Mouse (Mus musculus): ENCODE measurements around the gene Clec16a.

Gene Clec16a

DNA sequence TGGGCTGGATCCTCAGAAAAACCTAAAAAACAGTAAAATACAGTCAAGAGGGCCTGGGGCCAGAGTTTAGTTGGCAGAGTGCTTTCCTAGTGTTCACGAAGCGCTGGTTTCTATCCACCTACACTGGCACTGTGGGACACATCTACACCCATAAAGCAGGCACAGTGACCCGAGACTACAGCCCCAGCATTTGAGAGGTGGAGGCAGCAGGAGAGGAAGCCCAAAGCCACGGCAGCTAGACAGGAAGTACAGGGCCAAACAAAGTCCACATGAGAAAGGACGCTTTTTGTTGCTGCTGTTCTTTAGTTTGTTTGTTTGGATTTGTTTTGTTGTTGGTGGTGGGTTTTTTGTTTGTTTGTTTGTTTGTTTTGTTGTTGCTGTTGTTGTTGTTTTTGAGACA is 8.8 kb upstream of the Clec16a start:
- no peak for DNase-seq (ENCODE audit: low spot score)

DNA sequence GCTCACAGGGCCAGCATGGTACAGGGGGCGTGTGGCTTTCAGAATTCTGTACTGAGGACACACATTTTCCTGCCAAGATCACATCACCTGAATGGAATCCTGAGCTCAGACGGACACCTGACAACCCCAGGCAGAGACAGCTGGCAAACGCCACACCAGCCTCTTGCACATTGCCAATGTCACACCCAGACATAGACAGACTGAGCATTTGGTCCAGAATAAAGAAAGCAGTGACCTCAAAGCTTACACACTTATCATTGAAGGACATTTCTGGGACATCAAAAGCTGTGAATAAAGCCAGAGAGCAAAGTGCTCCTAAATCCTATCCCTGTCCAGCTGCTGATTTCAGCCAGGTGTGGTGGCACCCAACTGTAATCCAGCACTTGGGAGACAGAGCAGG is 8.2 kb upstream of the Clec16a start:
- no peak for DNase-seq (ENCODE audit: low spot score)

DNA sequence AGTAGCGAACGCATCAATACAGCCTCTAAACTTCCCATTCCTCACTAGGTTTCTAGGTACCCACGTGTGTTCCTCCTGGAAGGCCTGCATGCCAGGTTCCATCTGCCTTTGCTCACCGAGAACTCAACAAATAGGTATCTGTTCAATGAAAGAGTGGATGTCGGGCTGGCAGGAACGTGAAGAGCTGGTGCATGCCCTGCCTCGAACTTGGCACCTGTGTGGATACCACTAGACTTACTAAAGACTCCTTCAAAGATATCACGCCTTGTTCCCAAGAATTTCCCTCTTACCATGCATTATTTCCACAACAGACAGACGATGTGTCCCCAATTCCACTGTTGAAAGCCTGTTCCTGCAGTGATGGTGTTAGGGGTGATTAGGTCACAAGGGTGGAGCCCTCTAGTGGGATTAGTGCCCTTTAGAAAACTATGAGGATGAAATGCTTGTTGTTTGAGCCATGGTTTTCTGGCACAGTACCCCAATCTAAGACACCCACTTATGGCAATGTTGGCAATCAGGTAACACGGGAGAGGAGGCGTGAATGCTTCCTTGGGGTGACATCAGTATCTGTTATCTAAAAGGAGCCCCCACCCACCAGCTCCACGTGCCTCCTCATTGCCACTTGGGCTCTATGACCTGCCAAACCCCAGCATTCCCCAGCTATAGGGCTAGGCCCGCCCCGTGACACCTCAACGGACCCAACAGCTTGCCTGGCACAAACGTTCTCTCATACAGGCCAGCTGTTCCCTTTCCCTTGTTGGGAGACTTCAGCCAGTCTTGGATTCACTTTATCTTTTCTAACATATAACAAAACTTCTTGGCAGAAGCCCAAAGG is 4.2 kb upstream of the Clec16a start:
- DNase-seq (ENCODE audit: low spot score) = no peak

DNA sequence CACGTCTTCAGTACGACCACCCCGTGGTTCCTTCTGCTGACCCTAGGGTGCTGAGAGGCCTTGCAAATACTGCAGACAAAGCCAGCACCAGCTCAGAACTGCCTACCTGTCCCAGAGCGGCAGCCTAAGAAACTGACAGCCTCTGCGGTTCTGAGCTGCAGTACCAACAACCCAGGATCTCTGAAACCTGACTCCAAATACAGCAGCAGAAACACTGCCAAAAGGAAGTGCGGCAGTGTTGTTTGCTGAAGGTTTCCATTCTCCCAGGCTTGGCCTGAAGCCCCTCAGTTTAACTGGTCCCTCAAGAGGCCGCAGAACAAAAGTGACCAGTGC is 3.6 kb upstream of the Clec16a start:
- DNase-seq (ENCODE audit: low spot score) = no peak

DNA sequence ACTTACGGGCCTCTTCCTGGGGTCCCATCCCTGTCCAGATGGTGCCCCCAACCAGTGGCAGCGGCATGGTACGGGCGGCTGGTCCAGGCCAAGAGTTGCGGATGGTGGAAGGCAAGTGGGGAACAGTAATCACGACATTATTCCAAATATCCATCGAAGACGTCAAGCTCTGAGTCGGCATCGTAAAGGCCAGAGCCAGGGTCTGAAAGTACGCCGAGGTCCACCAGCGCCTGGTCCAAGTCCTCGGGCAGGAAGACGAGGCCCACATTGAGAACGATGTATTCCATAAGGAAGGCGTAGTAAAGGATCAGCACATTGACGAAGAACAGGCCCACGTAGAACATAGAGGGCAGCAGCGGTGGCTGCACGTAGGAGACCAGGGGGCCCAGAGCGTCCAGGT is 2.9 kb upstream of the Clec16a start:
- peak; percentile 13 for DNase-seq (ENCODE audit: low spot score)

DNA sequence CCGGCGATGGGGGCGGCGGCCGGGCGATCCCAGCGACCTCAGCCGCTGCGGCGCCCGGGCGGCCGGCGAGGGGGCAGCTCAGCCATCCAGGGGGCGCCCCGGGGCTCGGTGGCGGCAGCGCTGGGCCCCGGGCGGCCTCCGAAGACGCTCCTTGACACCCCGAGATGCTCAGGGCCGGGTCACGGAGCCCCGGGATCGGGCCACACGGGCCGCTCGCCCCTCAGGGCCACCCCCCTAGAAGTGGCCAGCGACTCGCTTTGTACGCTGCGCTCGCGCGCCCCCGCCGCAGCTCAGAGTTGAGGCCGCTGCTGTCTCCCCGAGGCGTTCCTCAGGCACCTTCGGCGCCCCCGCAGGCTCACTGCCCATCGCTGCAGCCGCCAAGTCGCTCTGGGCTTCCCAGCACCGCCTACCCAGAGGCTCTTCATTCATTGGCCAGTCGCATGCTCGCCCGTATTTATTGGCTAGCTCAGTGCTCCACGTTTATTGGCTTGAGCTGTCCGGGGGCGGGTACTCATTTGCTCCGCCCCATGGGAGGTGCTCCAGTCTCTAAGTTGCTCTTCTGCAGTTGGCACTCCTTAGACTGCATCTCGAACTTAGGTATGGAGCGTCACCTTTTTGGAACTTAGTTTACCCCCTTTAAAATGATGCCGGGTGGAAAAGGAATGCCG is 2.3 kb upstream of the Clec16a start, which contains the start of gene Dexi:
Gene Dexi (minus strand): TSS at position 357 of the 668 bp plus-strand sequence.
- DNase-seq (ENCODE audit: low spot score) = peak; percentile 85

DNA sequence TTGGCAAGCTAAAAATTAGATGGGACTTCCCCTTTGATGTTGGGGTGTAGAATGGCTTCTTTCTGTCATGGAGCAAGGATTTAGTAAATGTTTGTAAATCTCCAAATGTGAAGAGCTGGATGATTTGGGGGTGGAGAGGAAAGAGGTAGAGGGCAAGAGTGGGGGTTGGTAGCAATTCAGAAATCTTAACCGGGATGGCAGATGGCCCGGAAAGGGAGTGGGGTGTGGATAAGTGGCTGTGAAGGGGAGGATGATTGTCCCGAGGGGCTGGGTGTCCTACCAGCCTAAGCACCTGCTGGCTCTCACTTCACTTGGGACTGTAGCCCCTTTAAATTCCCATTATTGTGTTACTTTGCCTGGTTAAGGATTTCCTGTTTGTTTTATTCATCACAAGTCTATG is 1.7 kb downstream of the Clec16a start:
- no peak for DNase-seq (ENCODE audit: low spot score)

DNA sequence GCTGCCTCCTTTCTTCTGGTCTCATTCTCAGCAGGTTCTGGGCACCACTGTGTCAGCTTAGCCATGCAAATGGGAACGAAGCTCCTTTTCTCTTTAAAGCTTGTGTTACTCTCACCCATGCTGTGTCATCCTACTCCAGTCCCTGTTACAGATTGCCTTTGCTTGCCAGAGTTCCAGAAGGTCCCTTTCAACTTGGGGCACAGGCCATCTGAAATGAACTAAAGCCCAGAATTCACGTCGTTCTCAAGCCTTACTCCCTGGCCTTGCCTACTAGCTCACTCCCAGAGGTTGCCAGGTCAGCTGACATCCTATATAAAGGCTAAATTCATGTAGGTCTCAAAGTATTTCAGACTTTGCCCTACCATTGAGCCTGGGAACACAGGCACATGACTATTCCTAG is 3.8 kb downstream of the Clec16a start:
- DNase-seq (ENCODE audit: low spot score) = no peak

DNA sequence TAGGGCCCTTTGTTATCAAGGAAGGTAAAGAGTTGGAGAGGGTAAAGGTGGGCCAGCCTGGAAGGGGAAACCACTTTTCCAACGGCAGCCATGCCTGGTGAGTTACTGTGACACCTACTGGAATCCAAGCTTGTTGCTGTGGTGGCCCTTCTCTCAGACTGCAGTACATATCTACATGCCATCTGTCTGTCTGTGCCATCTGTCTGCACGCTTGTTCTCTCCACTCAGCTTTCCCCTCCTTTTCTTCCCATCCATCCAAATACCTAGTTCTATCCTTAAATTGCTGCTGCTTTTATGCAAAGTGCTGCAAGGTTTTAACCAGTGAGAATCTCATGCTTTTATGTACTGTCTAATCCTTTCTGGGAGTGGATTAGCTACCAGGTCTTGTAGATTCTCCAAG is 4.5 kb downstream of the Clec16a start:
- DNase-seq (ENCODE audit: low spot score) = no peak

DNA sequence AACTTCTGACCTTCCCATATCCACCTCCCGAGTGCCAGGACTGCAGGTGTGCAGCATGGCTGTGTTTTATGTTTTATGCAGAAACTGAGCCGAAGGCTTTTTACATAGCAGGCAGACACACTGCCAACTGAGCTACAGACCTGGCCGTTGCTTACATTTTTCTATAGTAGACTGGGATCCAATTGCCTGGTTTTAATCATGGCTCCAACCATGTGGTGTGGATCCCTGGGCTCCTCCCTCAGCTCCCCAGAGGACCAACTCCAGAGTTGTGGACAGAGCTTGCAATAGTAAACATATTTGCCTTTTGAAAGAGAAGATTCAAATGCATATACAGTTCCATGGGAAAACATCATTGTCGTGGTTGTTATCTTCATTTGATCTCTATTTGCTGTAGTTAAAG is 6.5 kb downstream of the Clec16a start:
- DNase-seq (ENCODE audit: low spot score) = no peak

DNA sequence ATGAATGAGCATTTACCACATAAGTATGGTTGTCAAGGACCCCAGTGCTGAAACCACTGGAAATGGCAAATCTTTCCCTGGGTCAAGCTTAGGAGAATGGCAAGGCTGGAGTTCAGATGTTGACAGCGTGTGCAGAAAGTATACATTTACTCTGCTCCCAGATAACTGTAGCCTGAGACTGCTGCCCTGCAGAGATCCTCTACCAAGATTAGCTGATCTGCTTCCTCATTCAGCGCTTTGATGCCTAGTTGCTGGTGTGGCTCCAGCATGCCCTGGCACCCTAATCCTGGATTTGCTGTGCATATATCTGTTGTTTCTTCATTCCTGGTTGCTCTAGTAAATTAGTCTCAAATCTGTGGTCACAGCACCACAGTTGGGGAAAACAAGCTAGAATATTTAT is 8.7 kb downstream of the Clec16a start:
- DNase-seq (ENCODE audit: low spot score) = no peak

DNA sequence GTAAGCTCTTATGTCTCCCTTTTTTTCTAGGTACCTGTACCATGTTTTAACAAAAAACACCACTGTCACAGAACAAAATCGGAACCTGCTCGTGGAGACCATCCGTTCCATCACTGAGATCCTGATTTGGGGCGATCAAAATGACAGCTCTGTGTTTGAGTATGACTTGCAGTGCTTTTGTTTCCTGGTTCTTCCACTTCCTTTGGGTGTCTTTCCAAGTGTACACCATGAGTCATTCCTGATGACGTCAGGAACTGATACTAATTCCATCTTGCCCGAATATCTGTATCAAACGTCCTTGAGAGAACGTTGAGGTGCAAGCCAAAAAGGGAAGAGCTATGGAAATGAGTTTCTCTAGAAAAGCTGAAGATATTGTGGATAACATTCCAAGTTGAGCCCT is 14.9 kb downstream of the Clec16a start:
- no peak for DNase-seq (ENCODE audit: low spot score)

DNA sequence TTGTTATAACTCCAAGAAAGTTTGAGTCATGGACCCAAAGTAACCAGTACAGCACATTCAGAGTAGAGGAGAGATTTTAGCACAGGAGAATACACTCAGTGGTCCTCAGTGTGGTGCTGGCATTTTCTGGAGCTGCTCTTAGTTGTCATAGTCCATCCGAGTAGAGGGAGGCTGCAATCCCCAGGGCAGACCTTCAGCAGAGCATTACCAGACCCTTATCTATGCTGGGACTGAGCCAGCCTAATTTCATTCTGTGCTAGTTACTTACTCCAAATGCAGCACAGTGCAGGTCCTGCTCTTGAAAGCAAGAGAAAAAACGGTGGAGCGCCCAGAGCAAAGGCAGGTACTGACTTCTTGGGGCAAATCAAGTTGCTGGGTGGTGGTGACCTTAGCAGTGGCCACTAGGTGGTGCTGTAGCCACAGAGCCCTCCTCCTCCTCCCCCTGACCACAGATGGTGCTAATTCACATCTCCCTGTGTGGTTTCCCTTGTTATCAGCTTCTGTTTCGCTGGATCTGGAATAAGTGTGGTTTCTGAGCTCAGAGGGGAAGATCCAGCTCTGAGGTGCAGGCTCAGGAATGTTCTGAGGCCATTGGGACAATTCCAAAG is 20.2 kb downstream of the Clec16a start:
- peak; percentile 42 for DNase-seq (ENCODE audit: low spot score)

DNA sequence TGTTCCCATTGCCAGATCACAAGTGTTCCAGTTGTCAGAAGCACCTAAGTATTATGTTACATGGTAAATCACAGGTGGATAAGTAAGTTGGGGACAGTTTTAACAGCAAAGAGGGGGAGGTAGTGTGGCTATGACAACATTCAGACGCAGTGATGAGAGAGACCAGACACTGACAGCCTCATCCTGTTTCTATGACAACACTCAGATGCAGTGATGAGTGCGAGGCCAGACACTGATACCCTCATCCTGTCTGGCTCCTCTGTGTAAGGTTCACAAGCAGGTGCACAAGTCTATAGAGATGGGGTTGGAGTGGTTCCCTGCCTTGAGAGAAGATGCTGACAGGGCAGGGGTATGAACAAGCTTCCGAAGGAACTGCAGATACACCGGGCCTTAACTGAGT is 22.0 kb downstream of the Clec16a start:
- DNase-seq (ENCODE audit: low spot score) = no peak

DNA sequence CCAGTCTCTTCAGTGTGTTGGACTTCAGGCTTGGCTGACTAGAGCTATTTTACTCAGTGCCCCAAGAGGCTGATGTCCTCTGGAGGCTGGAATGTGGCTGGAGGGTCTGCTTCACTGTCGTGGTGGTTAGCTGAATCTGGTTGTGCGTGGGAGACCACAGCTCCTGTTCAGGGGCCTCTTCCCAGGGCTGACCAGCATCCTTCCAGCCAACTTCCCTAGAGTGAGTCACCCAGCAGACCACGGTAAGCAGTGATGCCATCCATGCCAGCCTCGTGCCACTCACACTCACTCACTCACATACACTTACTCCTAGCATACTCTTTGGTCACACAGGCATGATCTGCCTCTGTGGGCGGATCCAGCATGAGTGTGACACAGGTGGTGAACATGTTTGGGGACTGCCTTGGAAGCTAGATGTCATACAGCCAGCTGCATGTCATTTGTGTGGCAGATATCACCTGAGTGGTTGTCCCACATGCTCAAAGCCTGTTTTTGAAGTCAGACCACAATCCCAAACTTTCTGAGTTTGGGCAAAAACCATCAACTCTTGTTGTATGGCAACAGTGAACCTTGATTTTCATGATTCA is 24.8 kb downstream of the Clec16a start:
- DNase-seq (ENCODE audit: low spot score) = no peak

DNA sequence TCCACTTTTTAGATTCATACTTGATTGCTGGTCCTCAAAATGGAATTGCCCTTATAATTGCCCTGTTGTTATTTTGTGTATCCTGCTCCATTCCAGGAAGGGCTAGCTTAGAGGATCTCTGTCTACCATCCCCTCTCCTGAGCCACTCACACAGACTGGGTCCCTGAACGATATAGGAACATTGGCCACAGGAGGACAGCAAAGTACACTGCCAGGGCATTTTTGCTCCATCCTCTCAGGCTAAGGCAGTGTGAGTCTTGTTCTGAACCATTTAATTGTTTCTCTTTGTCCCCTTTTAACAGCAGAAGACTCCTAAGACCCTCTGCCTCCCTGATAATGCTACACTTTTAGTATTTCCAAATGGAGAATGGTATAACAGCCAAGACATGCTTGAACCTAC is 25.6 kb downstream of the Clec16a start:
- DNase-seq (ENCODE audit: low spot score) = peak; percentile 17

DNA sequence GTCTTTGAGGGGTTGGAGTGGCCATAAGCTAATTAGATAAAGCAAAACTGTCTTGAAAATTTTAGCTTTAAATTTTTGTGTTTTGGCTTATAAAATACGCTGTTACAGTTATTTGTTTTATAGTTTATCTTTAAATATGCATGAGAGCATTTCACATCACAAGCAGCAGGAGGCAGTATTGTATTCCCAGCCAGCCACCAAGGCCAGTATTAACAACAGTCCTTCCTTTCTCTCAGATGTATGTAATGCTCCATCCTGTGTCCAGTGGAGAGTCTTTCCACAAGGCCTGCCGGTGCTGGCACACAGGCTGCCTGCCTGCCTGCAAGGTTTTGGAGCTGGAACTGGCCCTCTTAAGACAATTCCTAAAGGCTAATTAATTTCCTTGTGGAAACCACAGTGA is 26.7 kb downstream of the Clec16a start:
- no peak for DNase-seq (ENCODE audit: low spot score)

DNA sequence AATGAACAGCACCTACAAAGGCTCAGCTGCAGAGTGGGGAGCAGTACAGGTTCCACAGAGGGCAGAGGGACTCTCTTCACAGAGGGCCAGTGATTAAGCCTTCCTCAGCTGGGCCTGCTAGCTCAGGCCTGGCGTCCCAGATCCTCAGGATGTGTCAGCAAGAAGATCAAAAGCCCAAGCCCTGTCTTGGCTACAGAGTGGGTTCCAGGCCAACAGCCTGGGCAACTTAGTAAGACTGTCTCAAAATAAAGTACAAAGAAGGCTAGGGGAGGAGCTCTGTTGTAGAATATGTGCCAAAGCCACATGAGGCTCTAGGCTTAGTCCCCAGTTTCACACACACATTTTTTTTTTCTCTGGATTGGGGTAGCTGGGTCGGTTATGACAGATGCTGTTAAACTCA is 29.8 kb downstream of the Clec16a start:
- no peak for DNase-seq (ENCODE audit: low spot score)

DNA sequence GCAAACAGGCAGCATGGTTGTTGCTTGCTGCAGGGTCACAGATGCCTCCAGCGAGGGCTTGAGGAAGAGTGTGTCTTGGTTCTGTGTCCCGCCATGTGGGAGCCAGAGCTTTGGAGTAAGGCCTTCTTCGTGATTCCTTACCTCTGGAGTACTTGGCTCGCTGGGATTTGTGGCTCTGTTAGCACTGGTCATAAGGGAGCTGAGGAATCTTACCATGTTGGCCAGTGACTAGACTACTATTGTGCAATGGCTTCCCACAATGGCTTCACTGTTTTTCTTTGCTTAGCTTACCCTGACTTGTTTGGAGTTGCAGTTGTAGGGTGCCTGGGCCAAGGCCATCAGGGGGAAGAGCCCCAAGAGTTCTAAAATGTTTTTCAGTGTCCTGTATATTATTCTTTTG is 30.8 kb downstream of the Clec16a start:
- no peak for DNase-seq (ENCODE audit: low spot score)

DNA sequence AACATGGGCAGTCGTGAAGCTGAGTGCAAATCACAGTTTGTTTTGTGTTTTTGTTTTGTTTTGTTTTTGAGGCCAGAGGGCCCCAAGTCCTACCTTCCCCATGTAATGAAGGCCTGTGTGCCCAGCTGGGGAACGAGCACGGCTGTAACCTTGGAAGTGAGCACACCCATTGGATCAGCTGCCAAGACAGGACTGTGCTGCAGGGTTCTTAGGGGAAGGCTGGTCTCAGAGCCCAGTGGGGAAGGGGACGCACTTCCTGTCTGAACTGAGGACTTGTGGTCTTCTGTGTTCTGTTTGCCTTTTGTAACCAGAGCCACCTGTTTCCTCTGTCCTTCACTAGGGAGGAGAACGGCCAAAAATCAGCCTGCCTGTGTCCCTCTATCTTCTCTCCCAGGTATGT is 32.4 kb downstream of the Clec16a start:
- DNase-seq (ENCODE audit: low spot score) = no peak

DNA sequence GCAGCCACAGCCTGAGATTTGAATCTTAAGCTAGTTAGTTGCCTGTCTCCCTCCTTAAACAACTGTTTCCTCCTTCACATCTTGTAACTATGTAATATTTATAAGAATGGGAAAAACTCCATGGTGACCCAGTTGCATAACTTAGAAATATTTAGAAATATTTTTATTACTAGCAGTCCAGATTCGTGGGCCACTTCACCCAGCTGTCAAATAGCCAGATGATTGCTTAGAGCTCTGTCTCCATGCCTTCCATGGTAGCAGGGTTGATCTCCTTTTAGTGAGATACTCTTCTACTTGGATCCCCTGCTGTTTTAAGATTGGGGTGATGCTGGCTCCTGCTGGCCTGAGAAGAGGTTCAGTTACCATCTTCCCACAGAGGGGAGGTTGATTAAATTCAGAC is 33.2 kb downstream of the Clec16a start:
- no peak for DNase-seq (ENCODE audit: low spot score)

DNA sequence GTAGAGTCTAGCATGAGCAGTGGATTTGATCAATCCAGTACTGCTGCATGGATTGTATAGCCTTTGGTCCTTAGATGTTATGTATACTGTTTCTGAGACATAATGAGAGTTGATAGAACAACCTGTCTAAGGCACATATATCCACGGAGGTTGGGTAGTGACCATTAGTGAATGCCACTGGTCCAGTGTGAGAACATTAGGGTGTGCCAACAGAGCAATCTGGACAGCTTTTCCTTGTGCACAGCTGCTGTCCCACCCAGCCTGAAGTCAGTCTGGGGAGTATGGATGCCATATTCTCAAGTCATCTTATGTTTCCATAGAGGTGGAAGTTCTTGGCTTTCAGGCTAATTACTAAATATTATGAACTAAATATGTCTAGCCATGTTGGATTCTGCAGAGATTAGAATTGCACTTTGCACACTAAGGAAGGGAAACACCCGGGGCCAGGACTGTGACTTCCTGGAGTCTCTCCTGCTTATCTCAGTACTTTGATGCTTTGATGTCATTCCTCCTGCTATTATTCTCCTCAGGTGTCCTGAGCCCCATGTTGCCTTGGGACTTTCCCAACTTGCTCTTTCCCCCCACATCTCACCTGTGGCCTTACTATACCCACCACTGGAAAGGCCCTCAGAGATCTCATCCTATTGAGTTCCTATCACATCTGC is 36.2 kb downstream of the Clec16a start:
- DNase-seq (ENCODE audit: low spot score) = no peak

DNA sequence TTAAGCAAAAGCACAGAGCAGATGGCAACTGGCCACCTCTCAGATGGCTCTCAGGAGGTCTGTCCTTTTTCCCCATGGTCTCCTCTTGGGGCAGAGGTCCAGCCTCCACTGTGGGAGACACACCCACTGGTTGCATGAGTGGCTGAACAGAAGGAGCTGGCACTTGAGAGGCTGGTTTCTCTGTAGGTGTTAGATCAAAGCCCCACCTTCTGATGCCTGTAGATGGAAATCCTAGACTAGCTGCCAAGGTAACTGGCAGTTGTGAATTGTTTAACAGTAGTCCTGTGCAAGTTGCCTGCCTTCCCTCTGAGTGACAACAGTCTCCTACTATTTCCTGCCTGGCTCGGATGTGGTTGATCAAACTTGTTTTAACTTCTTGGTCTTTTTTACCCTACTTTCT is 40.0 kb downstream of the Clec16a start:
- no peak for DNase-seq (ENCODE audit: low spot score)

Measured in ovary, postnatal 10 days (tissue).